Mouse (Mus musculus) heart, embryonic 13.5 days (tissue): ENCODE data around the gene BC029722. TPM values are rescaled to one million over a fixed set of nuclear protein-coding genes. Genes with fewer than 3 reads are reported as not detected.
"Not testable (repeated sequence)": the region's sequence is repeated elsewhere in the genome, so short reads cannot be mapped to it uniquely, and the experiment has no call there.

ENCODE experiments used
- ATAC-seq: fragments of 200-750 bp; cut with Nextera tagmentation; 2 replicates; pipeline ENCODE4 v1.8.0; 2017; ENCODE audit warnings: moderate TSS enrichment; ENCODE audit not compliant: insufficient number of reproducible peaks, low FRiP score, low TSS enrichment; ENCODE audit errors: extremely low read depth
- H3K27ac ChIP-seq: fragments of 300-500 bp; sonication (generic); replicated peaks from 2 replicates; pipeline ENCODE4 v1.5.1; 2015; ENCODE audit warnings: moderate library complexity, mild to moderate bottlenecking, inconsistent platforms
- H3K27me3 ChIP-seq: fragments of 300-500 bp; sonication (generic); replicated peaks from 2 replicates; pipeline ENCODE4 v1.6.1; 2015; ENCODE audit warnings: mild to moderate bottlenecking, inconsistent platforms
- H3K36me3 ChIP-seq: fragments of 300-500 bp; sonication (generic); 2 replicates; pipeline ENCODE4 v1.6.1; 2015; ENCODE audit warnings: mild to moderate bottlenecking, inconsistent platforms
- H3K4me1 ChIP-seq: fragments of 300-500 bp; sonication (generic); 2 replicates; pipeline ENCODE4 v1.6.1; 2015; ENCODE audit warnings: inconsistent platforms
- H3K4me2 ChIP-seq: fragments of 300-500 bp; sonication (generic); 2 replicates; pipeline ENCODE4 v1.6.1; 2015; ENCODE audit warnings: inconsistent platforms, mild to moderate bottlenecking, moderate library complexity
- H3K4me3 ChIP-seq: fragments of 300-500 bp; sonication (generic); 2 replicates; pipeline ENCODE4 v1.5.1; 2015; ENCODE audit warnings: moderate library complexity, mild to moderate bottlenecking, inconsistent platforms
- H3K9ac ChIP-seq: fragments of 300-500 bp; sonication (generic); 2 replicates; pipeline ENCODE4 v1.6.1; 2015; ENCODE audit warnings: inconsistent platforms, mild to moderate bottlenecking, moderate library complexity
- H3K9me3 ChIP-seq: fragments of 300-500 bp; sonication (generic); 2 replicates; pipeline ENCODE4 v1.6.1; 2016; ENCODE audit warnings: inconsistent platforms
- WGBS: fragments of 180-500 bp; shearing (Covaris S2); methylation state at CpG from one replicate; pipeline ENCODE4 v1.1.7; 2015; ENCODE audit warnings: mixed read lengths; 5-methylcytosine and 5-hydroxymethylcytosine counted together
- polyA plus RNA-seq: library from polyadenylated mRNA; unstranded; fragments of >200 nt; fragmentation: Nextera tagmentation; extraction: Ambion mirVana; gene quantifications from 2 replicates; pipeline ENCODE4 v1.2.1, GENCODE M21; 2015

BC029722 gene
- polyA plus RNA-seq, 1 experiment from 2014 or later, result 10.8 TPM

DNA sequence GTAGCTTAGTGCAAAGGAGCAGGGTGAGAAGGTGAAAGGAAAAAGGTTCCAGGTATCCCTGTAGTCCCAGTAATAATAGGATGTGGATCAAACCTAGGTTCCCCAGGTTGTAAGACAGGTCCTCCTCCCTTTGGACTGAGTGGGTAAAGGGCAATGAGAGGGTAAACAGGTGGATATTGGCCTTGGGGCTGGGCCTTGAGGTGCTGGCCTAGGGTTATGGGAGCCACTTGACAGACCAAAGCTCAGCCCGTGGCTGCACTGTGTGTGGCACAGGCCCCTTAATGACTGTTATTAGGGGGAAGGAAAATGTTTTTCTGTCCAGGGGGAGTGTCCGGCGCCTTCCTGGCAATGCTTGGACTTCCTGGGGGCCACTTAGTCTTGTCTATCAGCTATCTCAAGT, 18.7 kb upstream of the BC029722 start:
- Histone ChIP-seq H3K4me3 (no peak overlapping the region), H3K27ac (no peak overlapping the region), H3K9me3 (no peaks in the 10 kb centered on the region), H3K27me3 (peaks cover 19% of the 10 kb centered on the region), H3K9ac (no peak overlapping the region), H3K4me2 (no peak overlapping the region), H3K36me3 (no peaks in the 10 kb centered on the region), H3K4me1 (no peaks in the 10 kb centered on the region)
- no peak for ATAC-seq
- 44% methylated on average over 3 of the region's 3 CpGs for WGBS

GRCm38 (mm10) chr2:155834732-155835131, 15.5 kb upstream of the BC029722 start, which contains the start of gene Fam83c:
Gene Fam83c (minus strand): TSS chr2:155834854.
- Histone ChIP-seq H3K36me3 (no peaks in the 10 kb centered on the region), H3K4me1 (no peaks in the 10 kb centered on the region), H3K9me3 (no peaks in the 10 kb centered on the region), H3K27ac (no peak within 1 kb of the TSS), H3K9ac (no peak within 1 kb of the TSS), H3K4me2 (no peak within 1 kb of the TSS), H3K27me3 (peaks cover 25% of the 10 kb centered on the region), H3K4me3 (no peak within 1 kb of the TSS)
- ATAC-seq, result no peak
- 58% methylated on average over 9 of the region's 9 CpGs for WGBS

DNA sequence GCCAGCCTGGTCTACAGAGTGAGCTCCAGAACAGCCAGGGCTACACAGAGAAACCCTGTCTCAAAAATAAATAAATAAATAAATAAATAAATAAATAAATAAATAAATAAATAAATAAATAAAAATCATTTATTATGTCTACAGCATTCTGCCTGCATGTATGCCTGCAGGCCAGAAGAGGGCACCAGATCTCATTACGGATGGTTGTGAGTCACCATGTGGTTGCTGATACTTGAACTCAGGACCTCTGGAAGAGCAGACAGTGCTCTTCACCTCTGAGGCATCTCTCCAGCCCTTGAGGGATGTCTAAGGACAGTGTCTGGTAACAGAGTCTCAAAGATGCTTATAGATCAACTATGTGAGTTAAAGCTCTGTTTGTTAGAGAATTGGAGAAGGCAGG, 12.9 kb upstream of the BC029722 start:
- not testable (repeated sequence) for ATAC-seq, H3K4me2 ChIP-seq, H3K4me1 ChIP-seq, H3K9me3 ChIP-seq, H3K9ac ChIP-seq, H3K36me3 ChIP-seq, H3K27ac ChIP-seq, H3K4me3 ChIP-seq
- peaks cover 25% of the 10 kb centered on the region for H3K27me3 ChIP-seq
- 57% methylated on average over 1 of the region's 1 CpGs for WGBS

GRCm38 (mm10) chr2:155831302-155831701, 12.1 kb upstream of the BC029722 start:
- peaks cover 25% of the 10 kb centered on the region for H3K27me3 ChIP-seq
- no peak overlapping the region for H3K4me2 ChIP-seq
- peaks cover 11% of the 10 kb centered on the region for H3K4me1 ChIP-seq
- no peak for ATAC-seq
- H3K9me3 ChIP-seq, result no peaks in the 10 kb centered on the region
- no peaks in the 10 kb centered on the region for H3K36me3 ChIP-seq
- H3K9ac ChIP-seq, result no peak overlapping the region
- H3K27ac ChIP-seq, result no peak overlapping the region
- H3K4me3 ChIP-seq, result no peak overlapping the region
- WGBS, result 41% methylated on average over 9 of the region's 9 CpGs

DNA sequence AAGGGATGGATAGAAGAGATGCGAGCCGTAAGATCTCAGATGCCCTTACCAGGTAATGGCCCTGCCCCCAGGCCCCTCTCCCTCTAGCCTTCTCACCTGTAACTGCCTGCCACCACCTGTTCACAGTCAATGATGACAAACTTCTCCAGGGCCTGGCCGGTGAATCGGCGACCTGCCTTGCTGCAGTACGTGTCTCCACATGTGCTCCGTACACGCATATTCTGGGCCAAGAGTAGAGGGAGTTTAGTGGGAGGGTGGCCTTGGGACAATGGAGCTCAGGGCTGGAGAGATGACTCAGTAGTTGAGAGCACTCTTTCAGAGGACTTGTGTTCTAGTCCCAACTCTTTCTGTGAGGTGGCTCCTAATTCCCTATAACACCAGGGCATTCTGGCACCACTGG, 11.6 kb upstream of the BC029722 start:
- WGBS, result 84% methylated on average over 8 of the region's 8 CpGs
- Histone ChIP-seq H3K4me3 (no peak overlapping the region), H3K9me3 (no peaks in the 10 kb centered on the region), H3K36me3 (no peaks in the 10 kb centered on the region), H3K27ac (no peak overlapping the region), H3K27me3 (peaks cover 25% of the 10 kb centered on the region), H3K4me2 (no peak overlapping the region), H3K9ac (no peak overlapping the region), H3K4me1 (peaks cover 12% of the 10 kb centered on the region)
- no peak for ATAC-seq

- WGBS, result 3% methylated on average over 27 of the region's 27 CpGs
- peak; percentile 84 for ATAC-seq
- H3K27ac ChIP-seq, result peak within 1 kb of the TSS; percentile 82
- peak within 1 kb of the TSS; percentile 91 for H3K9ac ChIP-seq
- H3K27me3 ChIP-seq, result no peaks in the 10 kb centered on the region
- peaks cover 24% of the 10 kb centered on the region for H3K36me3 ChIP-seq
- H3K4me2 ChIP-seq, result peak within 1 kb of the TSS; percentile 88
- no peaks in the 10 kb centered on the region for H3K9me3 ChIP-seq
- H3K4me3 ChIP-seq, result peak within 1 kb of the TSS; percentile 84
- H3K4me1 ChIP-seq, result peaks cover 22% of the 10 kb centered on the region
Measured at GRCm38 (mm10) chr2:155826630-155827424, 7.6 kb upstream of the BC029722 start, which contains the start of gene Eif6. Gene Eif6 (minus strand): TSS chr2:155826925.

GRCm38 (mm10) chr2:155825904-155826629, 6.8 kb upstream of the BC029722 start:
- Histone ChIP-seq H3K4me2 (peak overlapping the region; percentile 88), H3K4me3 (peak overlapping the region; percentile 84), H3K4me1 (peaks cover 22% of the 10 kb centered on the region), H3K27me3 (no peaks in the 10 kb centered on the region), H3K9ac (peak overlapping the region; percentile 91), H3K27ac (peak overlapping the region; percentile 82), H3K36me3 (peaks cover 31% of the 10 kb centered on the region), H3K9me3 (no peaks in the 10 kb centered on the region)
- no peak for ATAC-seq
- WGBS, result 1% methylated on average over 52 of the region's 52 CpGs

DNA sequence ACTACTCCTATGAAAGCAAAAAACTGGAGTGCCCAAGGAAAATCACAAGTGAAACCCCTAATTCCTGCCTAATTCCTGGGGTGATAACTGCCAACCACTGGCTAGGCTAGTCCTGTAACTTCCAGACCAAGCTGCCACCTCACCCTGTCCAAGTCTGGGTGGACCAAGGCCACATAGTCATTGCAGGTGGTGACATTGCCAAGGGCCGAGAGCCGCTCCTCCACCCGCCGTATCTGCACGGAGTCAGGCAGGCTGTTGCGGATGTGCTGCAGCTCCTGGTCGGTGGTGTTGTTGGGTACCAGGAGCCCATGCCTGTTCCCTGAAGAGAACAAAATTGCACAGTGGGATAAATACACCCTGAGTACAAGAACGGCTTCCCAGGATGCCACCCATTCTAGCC, 4.5 kb upstream of the BC029722 start:
- no peaks in the 10 kb centered on the region for H3K9me3 ChIP-seq
- H3K27me3 ChIP-seq, result no peaks in the 10 kb centered on the region
- H3K4me2 ChIP-seq, result no peak overlapping the region
- peaks cover 32% of the 10 kb centered on the region for H3K4me1 ChIP-seq
- peaks cover 47% of the 10 kb centered on the region for H3K36me3 ChIP-seq
- WGBS, result 94% methylated on average over 8 of the region's 8 CpGs
- ATAC-seq, result no peak
- no peak overlapping the region for H3K9ac ChIP-seq
- no peak overlapping the region for H3K27ac ChIP-seq
- H3K4me3 ChIP-seq, result no peak overlapping the region

DNA sequence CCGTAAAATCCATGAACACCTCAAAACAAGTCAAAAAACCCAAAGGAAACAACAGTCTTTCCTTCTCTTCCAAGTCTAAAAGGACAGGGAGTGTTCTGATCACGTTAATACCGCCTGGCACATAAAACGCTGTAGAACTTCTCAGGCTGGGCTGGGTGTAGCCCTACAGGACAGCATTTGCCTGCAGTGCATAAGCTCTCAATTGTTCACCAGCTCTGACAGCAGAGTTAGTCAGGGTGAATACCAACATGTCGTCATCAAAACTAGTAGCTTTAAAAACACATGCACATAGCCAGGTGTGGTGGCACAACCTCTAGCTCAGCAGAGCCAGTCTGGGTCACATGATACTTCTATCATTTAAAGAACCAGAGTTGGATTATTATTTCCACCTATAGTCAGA, 1.6 kb upstream of the BC029722 start:
- WGBS, result 83% methylated on average over 5 of the region's 5 CpGs
- no peak for ATAC-seq

GRCm38 (mm10) chr2:155819449-155820251, 424 bp upstream of the BC029722 start:
- peak overlapping the region; percentile 82 for H3K27ac ChIP-seq
- H3K9me3 ChIP-seq, result no peaks in the 10 kb centered on the region
- H3K4me3 ChIP-seq, result peak overlapping the region; percentile 86
- peaks cover 20% of the 10 kb centered on the region for H3K4me1 ChIP-seq
- peak overlapping the region; percentile 96 for H3K4me2 ChIP-seq
- no peak; the same call in 1 of the 2 replicates for ATAC-seq
- peak overlapping the region; percentile 93 for H3K9ac ChIP-seq
- peaks cover 47% of the 10 kb centered on the region for H3K36me3 ChIP-seq
- no peaks in the 10 kb centered on the region; the same call in 1 of the 2 replicates for H3K27me3 ChIP-seq
- 62% methylated on average over 6 of the region's 6 CpGs for WGBS

More for the DNA sequence above, 1.6 kb upstream of the BC029722 start:
- no peak overlapping the region for H3K9ac ChIP-seq
- peaks cover 29% of the 10 kb centered on the region for H3K4me1 ChIP-seq
- H3K36me3 ChIP-seq, result peaks cover 47% of the 10 kb centered on the region
- H3K27me3 ChIP-seq, result no peaks in the 10 kb centered on the region; the same call in 1 of the 2 replicates
- H3K9me3 ChIP-seq, result no peaks in the 10 kb centered on the region
- no peak overlapping the region for H3K27ac ChIP-seq
- no peak overlapping the region for H3K4me3 ChIP-seq
- no peak overlapping the region for H3K4me2 ChIP-seq
